Mouse (Mus musculus) urinary bladder, postnatal 4 days (tissue): ENCODE measurements around the gene Rasgef1b.

Source experiments
- DNase-seq, 2 experiments: peaks; one replicate each; pipeline ENCODE4 v3.0.0; 2021 to 2022; ENCODE audit warnings: low spot score in 2 of 2

The Rasgef1b gene

DNA sequence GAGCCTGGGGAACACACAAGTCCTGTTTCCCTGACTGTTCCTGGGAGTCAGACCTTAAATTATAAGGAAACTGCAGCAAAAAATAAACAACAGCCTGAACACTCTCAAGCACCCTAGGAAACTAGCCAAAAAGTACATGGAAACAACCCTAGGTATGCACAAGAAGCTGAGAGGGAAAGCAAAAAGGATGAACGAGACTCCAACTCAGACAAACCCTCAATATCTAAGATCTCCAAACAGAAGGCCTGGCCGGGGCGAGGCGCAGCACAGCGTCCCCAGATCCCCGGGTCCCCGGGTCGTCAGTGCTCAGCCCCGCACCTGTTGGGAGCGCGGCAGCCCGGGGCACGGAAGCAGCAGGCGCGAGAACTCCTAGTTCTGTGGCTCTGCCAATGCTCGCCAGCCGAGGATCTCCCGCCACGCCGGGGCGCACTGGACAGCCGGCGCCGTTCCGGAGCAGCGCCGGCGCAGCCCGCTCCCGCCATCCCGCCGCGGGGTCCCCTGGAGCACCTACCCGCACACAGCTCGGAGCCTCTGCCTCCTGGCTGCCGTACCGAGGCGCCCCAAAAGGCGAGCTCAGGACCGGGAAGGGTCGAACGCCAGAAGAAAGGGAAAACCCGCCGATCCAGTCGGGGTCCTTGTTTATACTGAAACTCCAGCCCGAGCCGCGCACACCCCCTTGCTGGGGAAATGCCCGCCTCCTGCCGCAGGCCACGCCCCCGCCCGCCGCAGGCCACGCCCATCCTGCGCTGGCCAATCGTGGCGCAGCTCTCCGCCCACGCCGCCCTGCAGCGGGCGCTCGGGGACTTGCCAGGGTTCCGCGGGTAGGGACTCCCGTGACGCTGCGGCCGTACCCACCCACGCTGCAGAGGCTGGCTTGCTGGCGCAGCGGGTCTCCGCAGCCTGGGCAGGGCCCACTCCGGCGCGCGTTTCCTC, 476.4 kb downstream of the Rasgef1b start:
- DNase-seq: peak; percentile 93 to 95

DNA sequence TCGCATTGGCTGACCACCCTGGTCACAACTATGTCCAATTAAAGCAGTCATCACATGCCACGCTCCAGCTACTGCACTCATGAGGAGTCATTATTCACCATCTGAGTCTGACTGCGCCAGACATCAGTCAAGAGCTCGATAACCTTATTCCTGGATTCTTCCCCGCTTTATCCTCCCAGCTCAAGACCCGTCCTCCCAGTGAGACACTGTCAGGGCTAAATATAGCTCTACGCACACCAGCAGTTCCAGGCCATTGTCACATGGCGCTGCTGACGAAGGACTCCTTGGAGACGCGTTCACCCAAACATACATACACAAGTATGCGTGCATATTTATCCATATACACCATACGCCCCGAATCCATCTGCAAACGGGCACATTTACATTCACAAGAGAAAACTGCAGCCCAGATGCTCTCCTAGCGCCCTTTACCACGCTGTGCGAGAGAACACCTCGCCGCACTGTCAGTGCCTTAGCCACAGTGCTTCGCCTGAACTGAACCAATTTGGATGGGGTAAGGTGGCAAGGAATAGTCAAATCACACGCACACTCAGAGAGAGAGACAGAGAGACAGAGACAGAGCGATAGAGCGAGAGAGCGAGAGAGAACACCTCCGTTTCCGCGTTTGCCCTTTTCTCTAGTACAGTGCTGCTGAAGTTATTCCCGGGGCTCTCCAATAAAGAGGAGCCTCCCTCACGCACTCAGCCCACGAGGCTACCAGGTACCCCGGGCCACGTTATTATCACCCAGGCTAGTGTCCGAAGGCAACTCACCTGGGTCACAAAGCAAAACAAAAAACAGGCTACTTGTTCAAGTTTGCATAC, 477.3 kb downstream of the Rasgef1b start:
- DNase-seq: no peak

DNA sequence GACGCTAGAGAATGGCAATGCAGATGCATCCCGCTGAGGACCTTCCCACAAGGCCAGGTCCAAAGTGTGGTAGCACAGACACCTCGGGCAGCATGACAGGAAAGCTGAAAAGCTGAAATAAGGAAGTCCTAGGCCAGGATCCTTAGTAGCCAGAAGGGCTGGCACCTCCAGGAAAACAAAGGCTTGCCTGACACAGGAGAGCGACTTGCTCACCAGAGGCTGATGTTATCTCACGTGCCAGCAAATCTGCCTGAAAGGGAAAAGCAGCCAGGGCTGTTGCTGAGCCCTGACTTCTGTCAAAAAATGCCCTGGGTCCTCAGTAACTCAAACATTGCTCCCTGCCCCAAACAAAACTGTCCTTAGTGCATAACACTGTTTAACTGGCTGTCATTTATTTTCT, 478.0 kb downstream of the Rasgef1b start:
- no peak for DNase-seq

DNA sequence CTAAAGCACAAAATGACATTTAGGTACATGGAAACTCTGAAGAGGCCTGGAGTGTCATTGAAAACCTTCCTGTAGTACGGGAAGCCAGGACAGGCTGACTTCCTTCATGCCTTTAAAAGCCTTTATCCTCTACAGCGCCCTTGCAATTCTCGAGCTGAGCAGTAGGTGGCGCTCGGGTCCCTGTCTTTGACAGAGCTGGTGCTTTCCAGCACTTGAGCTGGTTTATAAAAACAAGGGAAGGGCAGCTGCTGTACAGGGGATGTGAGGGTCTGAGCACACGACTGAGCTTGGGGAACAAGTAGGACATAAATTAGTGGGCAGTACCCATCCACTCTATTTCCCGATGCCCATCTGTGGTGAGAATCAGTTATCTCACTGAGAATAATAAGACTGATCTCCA, 480.4 kb downstream of the Rasgef1b start:
- DNase-seq: peak; percentile 85 to 97

DNA sequence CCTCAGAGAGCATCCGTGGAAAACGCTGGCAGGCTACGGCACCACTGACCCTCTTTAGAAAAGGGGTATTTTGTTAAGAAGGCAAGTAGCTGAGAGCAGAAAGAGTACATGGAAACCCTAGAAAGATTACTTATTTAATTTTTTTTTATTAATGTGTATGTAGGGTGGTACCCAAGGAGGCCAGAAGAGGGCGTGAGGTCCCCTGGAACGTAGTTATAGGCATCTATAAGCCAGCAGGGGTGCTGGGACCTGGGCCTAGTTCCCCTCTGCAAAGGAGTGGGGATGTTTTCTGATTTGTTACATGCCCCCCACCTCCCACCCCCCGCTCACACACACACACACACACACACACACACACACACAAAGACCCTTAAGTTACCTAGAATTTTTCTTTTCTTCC, 480.9 kb downstream of the Rasgef1b start:
- no peak for DNase-seq

DNA sequence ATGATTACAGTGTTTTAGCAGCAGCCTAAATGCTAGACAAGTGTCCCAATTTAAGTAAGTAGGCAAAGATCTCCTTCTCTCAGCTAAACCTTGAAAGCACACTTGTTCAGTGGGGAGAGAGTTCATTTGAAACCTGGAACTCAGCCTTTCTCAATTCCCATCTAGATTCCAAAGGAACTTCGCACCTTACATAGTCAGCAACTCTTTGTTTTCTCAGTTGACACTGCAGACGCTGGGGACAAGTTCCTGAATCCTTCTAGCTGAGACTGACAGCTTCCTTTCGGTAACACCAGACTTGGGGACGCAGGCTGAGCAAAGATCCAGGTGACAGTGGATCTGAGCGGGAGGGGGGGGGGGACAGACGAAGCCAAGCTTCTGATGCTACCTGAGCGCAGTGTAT, 481.4 kb downstream of the Rasgef1b start:
- no peak for DNase-seq

DNA sequence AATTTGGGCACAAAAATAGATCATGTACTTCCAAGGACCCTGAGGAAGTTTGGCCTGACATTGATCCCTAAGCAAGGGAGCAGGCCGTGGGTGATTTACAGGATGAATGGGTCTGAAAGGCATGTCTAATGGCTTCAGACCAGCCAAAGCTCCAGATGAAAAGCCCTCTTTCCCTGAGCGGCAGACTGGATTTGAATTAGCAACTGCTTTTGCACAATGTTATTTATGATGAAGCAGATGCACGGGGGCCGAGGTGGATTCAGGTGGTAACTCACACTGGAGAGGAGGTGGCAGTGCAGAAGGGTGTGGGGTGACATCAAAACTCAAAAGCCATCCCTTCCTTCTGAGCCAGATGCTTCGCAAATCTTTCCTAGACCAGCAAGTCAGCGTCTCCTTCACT, 481.9 kb downstream of the Rasgef1b start:
- DNase-seq: no peak

DNA sequence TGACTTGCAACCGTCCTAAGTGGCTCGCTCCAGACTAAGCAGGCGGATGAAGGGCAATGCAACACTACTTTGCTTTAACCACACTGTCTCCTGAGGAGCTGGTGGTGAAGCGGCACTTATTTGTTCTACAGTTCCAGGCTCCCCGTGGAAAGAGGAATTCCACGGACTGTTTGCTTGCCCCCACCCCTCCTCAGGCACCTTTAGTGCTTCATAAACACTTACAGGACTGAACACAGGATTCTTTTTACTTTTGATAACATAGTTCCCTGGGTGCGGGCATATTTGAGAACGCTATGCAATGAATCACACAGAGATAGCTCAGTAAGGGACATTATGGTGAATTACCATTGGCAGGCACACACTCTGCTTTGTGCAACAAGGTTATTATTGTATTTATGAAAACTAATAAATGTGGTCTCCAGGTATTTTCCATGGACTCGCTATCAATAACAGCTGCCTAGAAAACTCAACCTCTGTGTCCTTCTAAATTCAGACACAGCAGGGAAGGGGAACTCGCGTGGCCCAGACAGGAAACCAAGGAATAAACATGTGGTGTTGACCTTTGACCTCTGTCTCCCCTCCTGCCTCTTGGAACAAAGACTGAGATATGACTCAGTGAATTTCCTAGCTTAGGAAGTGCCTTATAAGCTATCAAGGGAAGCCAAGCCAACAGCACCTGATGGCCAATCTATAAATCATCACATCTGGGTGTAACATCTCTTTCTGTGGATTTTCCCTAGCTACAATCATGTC, 486.7 kb downstream of the Rasgef1b start:
- no peak for DNase-seq

DNA sequence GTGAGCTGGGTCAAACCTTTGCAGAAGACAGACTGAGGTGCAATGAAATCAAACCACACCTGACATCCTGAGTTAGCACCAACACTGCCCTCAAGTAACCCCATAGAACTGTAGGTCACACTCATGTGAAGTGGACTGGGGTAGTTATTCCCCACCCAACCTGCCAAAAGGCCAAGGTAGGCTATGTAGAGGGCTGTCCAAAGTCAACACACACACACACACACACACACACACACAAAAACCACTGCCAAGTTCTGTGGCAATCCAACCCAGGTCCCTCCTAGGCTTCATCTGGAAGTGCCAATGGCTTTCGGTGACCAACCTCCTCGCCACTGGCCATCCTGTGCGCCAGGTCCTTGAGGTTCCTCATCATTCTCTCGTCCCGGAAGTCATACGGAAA, 488.4 kb downstream of the Rasgef1b start:
- no peak for DNase-seq

DNA sequence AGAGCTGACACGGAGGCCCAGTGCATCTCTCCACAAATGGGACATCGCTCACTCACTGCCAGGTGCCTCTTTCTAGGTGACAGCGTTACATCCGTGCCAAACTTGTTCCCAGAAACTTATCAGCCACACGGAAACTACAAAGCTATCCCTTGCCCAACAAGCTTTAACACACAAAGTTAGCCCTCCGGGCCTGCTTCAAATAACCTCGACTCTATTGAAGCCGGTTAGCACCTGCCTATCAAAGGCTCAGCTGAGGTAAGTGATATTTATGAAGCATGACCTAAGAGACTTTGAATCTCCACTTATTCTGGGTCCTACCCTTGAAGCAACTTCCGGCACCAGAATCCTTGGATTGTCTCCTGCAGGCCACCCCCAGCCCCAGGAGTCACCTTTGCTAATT, 489.2 kb downstream of the Rasgef1b start:
- DNase-seq: no peak

DNA sequence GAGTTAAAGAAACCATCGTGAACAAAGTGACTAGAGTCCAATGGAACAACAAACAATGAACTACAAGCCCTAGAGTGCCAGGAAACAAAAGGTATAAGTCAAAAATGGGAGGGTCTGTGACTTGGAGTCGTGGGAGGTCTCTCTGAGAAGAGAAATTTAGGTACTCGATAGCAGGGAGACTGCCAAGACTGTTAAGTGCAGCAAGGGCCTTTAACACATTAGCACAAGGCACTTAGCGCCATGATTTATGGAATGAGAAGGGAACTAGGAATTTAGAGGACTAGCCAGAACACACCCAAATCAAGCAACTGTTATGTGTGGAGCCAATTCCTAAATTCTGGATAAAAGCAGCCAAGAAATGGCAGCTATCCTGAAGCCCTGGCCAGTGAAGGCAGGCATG, 490.7 kb downstream of the Rasgef1b start:
- no peak for DNase-seq

DNA sequence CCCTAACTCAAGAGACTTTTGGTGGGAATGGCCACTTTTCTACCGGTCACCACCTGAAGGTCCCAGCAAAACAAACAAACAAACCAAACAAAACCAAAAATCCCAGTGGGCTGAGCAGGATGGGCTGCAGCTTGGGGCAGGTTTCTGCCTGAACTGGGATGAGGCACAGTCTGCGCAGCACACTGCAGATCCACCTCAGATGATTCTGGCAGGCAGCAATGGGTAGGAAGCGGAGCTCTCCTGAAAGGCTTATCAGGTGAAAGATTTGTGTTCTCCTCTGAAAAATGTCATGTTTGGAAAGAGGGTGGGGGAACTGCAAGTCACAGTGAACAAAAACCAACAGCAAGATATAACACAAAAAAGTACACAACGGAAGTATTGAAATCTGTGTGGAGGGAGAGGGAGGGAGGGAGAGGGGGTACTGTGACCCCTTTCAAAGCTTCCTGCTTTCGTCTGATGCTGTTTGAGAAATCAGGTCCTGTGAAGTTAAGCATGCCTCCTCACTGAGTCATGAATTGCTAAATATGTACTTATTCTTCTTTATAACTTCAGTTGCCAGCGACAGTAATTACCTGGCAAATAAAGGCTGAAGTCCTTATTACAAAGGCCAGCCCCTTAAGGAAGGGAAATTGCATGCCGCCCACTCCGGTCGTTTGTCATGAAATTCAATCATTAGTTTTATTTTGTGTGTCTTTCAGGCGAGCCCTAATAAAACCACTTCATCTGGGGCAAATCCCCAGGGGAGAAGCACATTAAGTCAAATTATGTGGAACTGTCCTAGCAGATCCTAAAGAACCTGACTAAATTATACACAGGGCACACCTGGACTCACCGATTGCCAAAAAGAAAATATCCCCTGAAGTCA, 491.7 kb downstream of the Rasgef1b start:
- DNase-seq: no peak

DNA sequence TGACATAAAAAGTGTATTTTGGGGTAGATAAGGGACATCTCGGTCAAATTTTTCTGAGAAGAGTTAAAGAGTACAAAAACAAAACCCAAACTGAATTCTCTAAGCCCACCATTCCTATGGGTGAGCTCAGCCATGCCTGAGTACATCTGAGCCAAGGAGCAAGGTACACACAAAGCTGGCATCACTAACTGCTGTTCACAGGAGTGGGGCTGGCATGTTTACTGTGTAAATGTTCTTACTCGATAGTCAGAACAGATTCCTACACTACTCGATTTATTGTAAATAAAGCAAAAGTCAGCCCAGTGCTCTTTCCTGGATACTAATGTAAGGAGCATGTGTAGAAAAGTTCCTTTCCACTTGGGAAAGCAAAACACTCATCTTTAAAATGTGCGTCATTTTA, 492.4 kb downstream of the Rasgef1b start:
- no peak for DNase-seq

DNA sequence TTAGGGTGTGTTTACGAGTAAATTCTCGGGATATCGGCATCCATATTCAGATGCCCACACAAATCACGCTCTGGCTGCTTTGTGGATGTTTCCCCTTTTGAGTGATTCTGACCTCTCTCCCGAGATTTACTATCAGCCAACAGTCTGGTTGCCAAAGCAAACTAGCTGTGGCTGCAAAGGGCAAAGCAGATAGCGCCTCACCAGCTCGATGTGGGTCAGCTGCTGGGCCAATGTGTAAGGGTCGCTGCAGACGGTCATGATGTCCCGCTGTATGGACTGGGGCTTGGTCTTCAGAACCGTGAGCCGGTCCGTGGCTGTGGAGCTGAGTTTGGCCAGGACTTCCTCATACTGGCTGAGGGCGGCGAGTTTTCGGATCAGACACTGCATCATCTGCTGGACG, 494.6 kb downstream of the Rasgef1b start:
- no peak for DNase-seq

DNA sequence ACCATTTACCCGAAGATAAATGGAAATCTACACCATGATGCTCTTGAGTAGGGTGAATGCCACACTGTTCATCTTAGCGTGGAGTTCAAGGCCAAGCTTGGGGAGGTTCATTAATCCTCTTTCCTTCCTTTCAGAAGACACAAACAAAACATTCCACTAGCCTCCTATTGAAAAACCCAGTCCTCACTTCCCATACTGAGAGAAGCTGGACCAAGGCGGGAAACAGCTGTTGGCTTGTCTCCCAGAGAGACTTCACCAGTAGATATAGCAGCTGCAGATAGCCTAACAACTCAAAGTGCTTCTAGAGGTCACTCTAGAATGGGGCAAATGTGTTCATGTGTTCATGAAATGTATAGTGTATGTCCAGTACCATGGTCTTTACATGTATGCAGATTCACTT, 495.7 kb downstream of the Rasgef1b start:
- DNase-seq: no peak

DNA sequence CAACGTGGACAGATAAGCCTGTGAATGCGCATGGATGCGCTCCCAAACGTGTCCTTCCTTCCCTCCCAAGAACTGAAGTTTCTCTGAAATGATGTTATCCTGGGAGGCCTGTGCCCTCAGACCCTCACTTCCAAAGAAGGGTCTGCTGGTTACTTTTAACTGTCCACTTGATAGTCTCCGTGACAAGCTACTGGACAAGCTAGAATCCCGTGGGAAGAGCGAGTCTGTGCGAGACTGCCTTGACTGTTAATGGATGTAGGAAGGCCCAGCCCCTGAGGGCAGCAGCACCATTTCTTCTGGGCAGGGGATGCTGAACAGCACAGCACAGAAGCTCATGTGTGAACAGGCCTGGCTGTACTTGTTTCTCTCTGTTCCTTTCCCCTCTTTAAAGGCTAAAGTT, 496.5 kb downstream of the Rasgef1b start:
- DNase-seq: no peak

DNA sequence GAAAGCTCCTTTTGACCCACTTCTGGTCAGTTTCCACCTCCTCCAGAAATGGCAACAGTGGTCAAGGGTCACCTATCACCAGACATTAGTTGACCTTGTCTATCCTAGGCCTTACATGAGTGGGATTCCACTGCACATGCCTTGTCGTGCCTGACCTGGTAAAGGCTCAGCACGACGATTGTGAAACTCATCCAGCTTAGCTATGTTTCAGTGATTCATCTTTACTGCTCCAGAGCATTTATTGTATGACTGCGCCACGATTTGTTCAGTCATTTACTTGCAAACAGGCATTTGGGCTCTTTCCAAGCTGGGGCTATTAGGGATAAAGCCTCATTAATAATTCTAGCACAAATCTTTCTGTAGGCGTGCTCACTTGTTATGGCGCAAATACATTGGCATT, 498.4 kb downstream of the Rasgef1b start:
- DNase-seq: no peak

DNA sequence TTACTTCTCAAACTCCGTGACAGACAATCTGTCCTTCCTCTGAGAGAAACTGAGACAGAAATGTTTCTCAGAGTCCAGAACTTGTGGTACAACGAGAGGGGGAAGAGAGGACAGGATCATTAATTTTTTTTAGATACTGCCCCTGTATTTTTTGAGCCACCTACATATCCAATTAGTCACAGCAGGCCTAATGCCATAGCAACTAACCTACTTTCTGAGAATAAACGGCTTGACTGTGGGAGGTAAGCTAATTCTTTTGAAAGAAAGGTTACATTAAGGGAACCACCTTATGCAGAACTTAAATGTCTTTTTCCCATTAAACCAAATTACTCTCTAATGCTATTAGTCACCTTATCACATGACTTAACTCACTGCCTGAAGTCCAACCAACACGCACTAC, 501.5 kb downstream of the Rasgef1b start:
- no peak for DNase-seq

DNA sequence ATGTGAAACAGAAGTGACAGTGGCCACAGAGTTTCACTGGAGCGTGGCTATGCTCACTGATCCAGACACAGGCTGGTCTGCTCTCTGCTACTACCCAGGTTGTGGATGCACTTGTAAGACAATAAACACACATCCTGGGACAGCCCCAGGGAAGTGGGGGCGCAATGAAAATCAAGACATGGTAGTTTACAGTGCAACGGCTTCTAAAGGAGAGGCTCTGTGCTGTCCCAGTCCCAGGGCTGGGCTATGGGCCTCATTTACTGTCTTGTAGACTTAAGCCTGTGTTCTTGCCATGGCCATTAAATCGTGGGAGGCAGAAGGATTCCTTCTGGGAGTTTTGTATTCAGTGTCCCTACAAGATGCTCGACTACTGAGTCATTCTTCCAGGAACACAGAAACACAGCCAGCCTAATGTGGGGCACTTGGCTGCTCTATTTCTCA, 504.3 kb downstream of the Rasgef1b start:
- DNase-seq: no peak

DNA sequence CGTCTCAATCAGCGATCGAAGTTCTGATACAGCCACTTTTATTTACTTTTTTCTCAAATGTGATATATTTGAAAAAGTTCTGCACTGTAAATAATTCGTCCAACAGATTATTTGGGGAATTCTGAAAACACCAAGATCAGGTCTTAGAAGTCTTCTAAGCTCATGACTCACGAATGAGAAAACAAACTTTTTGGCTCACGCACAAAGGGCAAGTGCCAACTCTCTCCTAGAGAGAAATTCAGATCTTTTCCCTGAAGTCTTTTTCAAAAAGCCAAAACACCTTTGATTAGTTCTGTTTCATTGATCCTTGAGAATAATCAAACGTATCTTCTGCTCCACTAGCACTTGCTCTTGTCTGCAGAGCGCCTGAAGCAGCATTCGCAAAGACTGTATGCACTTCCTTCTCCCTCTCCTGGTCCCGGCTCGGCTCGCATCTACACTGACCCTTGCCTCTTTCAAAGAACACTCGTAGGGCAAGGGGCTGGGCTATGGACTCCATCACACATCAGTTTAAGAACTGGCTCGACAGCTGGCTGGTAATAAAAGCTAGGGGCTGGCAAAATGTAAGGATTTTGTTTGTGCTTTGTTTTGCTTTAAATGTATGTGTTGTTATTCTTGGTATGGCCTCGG, 504.9 kb downstream of the Rasgef1b start:
- no peak for DNase-seq

DNA sequence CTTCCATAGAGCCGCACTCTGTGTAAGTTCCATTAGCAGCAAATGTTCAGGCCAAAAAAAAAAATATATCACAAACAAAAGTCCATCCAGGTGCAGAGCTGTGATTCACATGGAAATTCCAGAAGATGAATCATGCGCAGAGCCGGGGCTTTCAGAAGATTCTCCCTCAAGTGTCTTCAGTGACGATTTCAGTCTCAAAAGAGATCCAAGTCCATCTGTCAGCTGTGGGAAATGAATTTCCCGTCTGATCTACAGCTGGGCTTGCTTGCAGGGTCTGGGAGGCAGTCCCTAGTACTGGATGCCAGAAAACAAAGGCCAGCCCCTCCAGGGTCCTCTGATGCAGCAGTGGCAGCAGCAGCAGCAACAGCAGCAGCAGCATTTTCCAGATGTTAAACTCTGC, 510.5 kb downstream of the Rasgef1b start:
- DNase-seq: no peak
